Mouse (Mus musculus) urinary bladder, postnatal 36 days (tissue): ENCODE data around the gene Csmd2.

Experiments used
- DNase-seq, 2 experiments: peaks; one replicate each; pipeline ENCODE4 v3.0.0; 2022; ENCODE audit warnings: low spot score in 2 of 2, mixed read lengths in 1 of 2

Gene Csmd2

GRCm38 (mm10) chr4:128241854-128242356, 254.2 kb downstream of the Csmd2 start:
- no peak for DNase-seq

- DNase-seq: no peak
Measured at GRCm38 (mm10) chr4:128245201-128245600, 257.5 kb downstream of the Csmd2 start.

- DNase-seq: peak; percentile 3 to 4
Measured at GRCm38 (mm10) chr4:128248676-128249075, 261.0 kb downstream of the Csmd2 start.

GRCm38 (mm10) chr4:128259211-128259610, 271.6 kb downstream of the Csmd2 start:
- DNase-seq: no peak

- no peak for DNase-seq
Measured at GRCm38 (mm10) chr4:128260907-128261560, 273.4 kb downstream of the Csmd2 start, which contains the start of gene Hmgb4. TSS of gene Hmgb4 (minus strand) at chr4:128260957.

- no peak for DNase-seq
Measured at GRCm38 (mm10) chr4:128264491-128264890, 276.8 kb downstream of the Csmd2 start.

GRCm38 (mm10) chr4:128265341-128265740, 277.7 kb downstream of the Csmd2 start:
- DNase-seq: no peak

GRCm38 (mm10) chr4:128269261-128269875, 281.7 kb downstream of the Csmd2 start:
- DNase-seq: no peak

GRCm38 (mm10) chr4:128270177-128270576, 282.5 kb downstream of the Csmd2 start:
- DNase-seq: no peak

- no peak for DNase-seq
Measured at GRCm38 (mm10) chr4:128270931-128271330, 283.3 kb downstream of the Csmd2 start.

- no peak for DNase-seq
Measured at GRCm38 (mm10) chr4:128272501-128272900, 284.8 kb downstream of the Csmd2 start.

- DNase-seq: no peak
Measured at GRCm38 (mm10) chr4:128273146-128273545, 285.5 kb downstream of the Csmd2 start.

GRCm38 (mm10) chr4:128275116-128275515, 287.5 kb downstream of the Csmd2 start:
- no peak for DNase-seq

- DNase-seq: no peak
Measured at GRCm38 (mm10) chr4:128275586-128275985, 287.9 kb downstream of the Csmd2 start.

- DNase-seq: no peak
Measured at GRCm38 (mm10) chr4:128285009-128285408, 297.4 kb downstream of the Csmd2 start.

- DNase-seq: no peak
Measured at GRCm38 (mm10) chr4:128288095-128288494, 300.4 kb downstream of the Csmd2 start.

- DNase-seq: no peak
Measured at GRCm38 (mm10) chr4:128304049-128304448, 316.4 kb downstream of the Csmd2 start.

GRCm38 (mm10) chr4:128306011-128306410, 318.4 kb downstream of the Csmd2 start:
- DNase-seq: no peak

GRCm38 (mm10) chr4:128315328-128315727, 327.7 kb downstream of the Csmd2 start:
- DNase-seq: no peak

- DNase-seq: no peak
Measured at GRCm38 (mm10) chr4:128317951-128318350, 330.3 kb downstream of the Csmd2 start.

- DNase-seq: no peak
Measured at GRCm38 (mm10) chr4:128325511-128325910, 337.9 kb downstream of the Csmd2 start.

- no peak for DNase-seq
Measured at GRCm38 (mm10) chr4:128326755-128327154, 339.1 kb downstream of the Csmd2 start.

GRCm38 (mm10) chr4:128327421-128327820, 339.8 kb downstream of the Csmd2 start:
- no peak for DNase-seq
